Mouse (Mus musculus): ENCODE measurements around the gene Unc79. TPM values are rescaled to one million over a fixed set of nuclear protein-coding genes. Genes with fewer than 3 reads are reported as not detected.
A peak's percentile ranks its signal among the peaks of the same experiment; 100 is the strongest.

Gene Unc79
- total RNA-seq, 2 experiments from 2014 or later, result 43.4 TPM

- intact Hi-C loops (cut with DNase I), result no loop called here
- no peak for DNase-seq (ENCODE audit: low spot score in 2 of 2)
Observed at GRCm38 (mm10) chr12:103018161-103018560, 69.5 kb downstream of the Unc79 start.

- intact Hi-C loops (cut with DNase I), result no loop called here
- DNase-seq (ENCODE audit: low spot score in 2 of 2), result no peak
Observed at GRCm38 (mm10) chr12:103036692-103037091, 88.0 kb downstream of the Unc79 start.

GRCm38 (mm10) chr12:103039332-103039731, 90.7 kb downstream of the Unc79 start:
- intact Hi-C loops (cut with DNase I), result no loop called here
- DNase-seq (ENCODE audit: low spot score in 2 of 2), result no peak

- no peak for DNase-seq (ENCODE audit: low spot score in 2 of 2)
- intact Hi-C loops (cut with DNase I), result no loop called here
Observed at GRCm38 (mm10) chr12:103040136-103040535, 91.5 kb downstream of the Unc79 start.

GRCm38 (mm10) chr12:103041401-103041800, 92.7 kb downstream of the Unc79 start:
- no peak for DNase-seq (ENCODE audit: low spot score in 2 of 2)
- intact Hi-C loops (cut with DNase I), result no loop called here

GRCm38 (mm10) chr12:103042711-103043110, 94.1 kb downstream of the Unc79 start:
- intact Hi-C loops (cut with DNase I), result no loop called here
- DNase-seq (ENCODE audit: low spot score in 2 of 2), result no peak

GRCm38 (mm10) chr12:103044422-103044821, 95.8 kb downstream of the Unc79 start:
- no peak for DNase-seq (ENCODE audit: low spot score in 2 of 2)
- intact Hi-C loops (cut with DNase I), result no loop called here

- no peak for DNase-seq (ENCODE audit: low spot score in 2 of 2)
- intact Hi-C loops (cut with DNase I), result no loop called here
Observed at GRCm38 (mm10) chr12:103049865-103050264, 101.2 kb downstream of the Unc79 start.

- intact Hi-C loops (cut with DNase I), result loop anchor here (5.0 to 10.0 kb wide), 2 partner anchors 112 to 275 kb away; partner anchors contain the start of gene Unc79
- no peak for DNase-seq (ENCODE audit: low spot score in 2 of 2)
Observed at GRCm38 (mm10) chr12:103059321-103060053, 110.8 kb downstream of the Unc79 start.

- DNase-seq (ENCODE audit: low spot score in 2 of 2), result no peak
- intact Hi-C loops (cut with DNase I), result loop anchor here (5.0 to 10.0 kb wide), 2 partner anchors 113 to 276 kb away; partner anchors contain the start of gene Unc79
Observed at GRCm38 (mm10) chr12:103060791-103061190, 112.1 kb downstream of the Unc79 start.

GRCm38 (mm10) chr12:103062133-103062532, 113.5 kb downstream of the Unc79 start:
- intact Hi-C loops (cut with DNase I), result loop anchor here (5.0 to 10.0 kb wide), 2 partner anchors 115 to 277 kb away; partner anchors contain the start of gene Unc79
- no peak for DNase-seq (ENCODE audit: low spot score in 2 of 2)

- intact Hi-C loops (cut with DNase I), result loop anchor here (2.0 to 10.0 kb wide), 3 partner anchors 118 to 280 kb away; partner anchors contain the start of gene Unc79
- peak; percentile 49 to 58 for DNase-seq (ENCODE audit: low spot score in 2 of 2)
Observed at GRCm38 (mm10) chr12:103064944-103065343, 116.3 kb downstream of the Unc79 start.

GRCm38 (mm10) chr12:103068161-103068560, 119.5 kb downstream of the Unc79 start:
- intact Hi-C loops (cut with DNase I), result loop anchor here (10.0 kb wide), 1 partner anchor 283 kb away; no protein-coding TSS in a partner anchor
- no peak for DNase-seq (ENCODE audit: low spot score in 2 of 2)

GRCm38 (mm10) chr12:103069565-103069964, 120.9 kb downstream of the Unc79 start:
- DNase-seq (ENCODE audit: low spot score in 2 of 2), result no peak
- intact Hi-C loops (cut with DNase I), result loop anchor here (10.0 kb wide), 1 partner anchor 285 kb away; no protein-coding TSS in a partner anchor

- no peak for DNase-seq (ENCODE audit: low spot score in 2 of 2)
- intact Hi-C loops (cut with DNase I), result no loop called here
Observed at GRCm38 (mm10) chr12:103073953-103074352, 125.3 kb downstream of the Unc79 start.

GRCm38 (mm10) chr12:103078751-103079150, 130.1 kb downstream of the Unc79 start:
- DNase-seq (ENCODE audit: low spot score in 2 of 2), result no peak
- intact Hi-C loops (cut with DNase I), result no loop called here

GRCm38 (mm10) chr12:103080055-103080454, 131.4 kb downstream of the Unc79 start:
- intact Hi-C loops (cut with DNase I), result no loop called here
- DNase-seq (ENCODE audit: low spot score in 2 of 2), result no peak

- intact Hi-C loops (cut with DNase I), result no loop called here
- DNase-seq (ENCODE audit: low spot score in 2 of 2), result no peak
Observed at GRCm38 (mm10) chr12:103091831-103092230, 143.2 kb downstream of the Unc79 start.

- intact Hi-C loops (cut with DNase I), result no loop called here
- DNase-seq (ENCODE audit: low spot score in 2 of 2), result no peak
Observed at GRCm38 (mm10) chr12:103095160-103095559, 146.5 kb downstream of the Unc79 start.

GRCm38 (mm10) chr12:103099185-103099584, 150.5 kb downstream of the Unc79 start:
- intact Hi-C loops (cut with DNase I), result no loop called here
- DNase-seq (ENCODE audit: low spot score in 2 of 2), result peak; percentile 34 to 60

GRCm38 (mm10) chr12:103100088-103100487, 151.4 kb downstream of the Unc79 start:
- intact Hi-C loops (cut with DNase I), result no loop called here
- DNase-seq (ENCODE audit: low spot score in 2 of 2), result no peak
